Mouse (Mus musculus) effector memory CD4-positive, alpha-beta T cell, adult 5 months (primary cell): ENCODE data around the gene Hpdl. TPM values are rescaled to one million over a fixed set of nuclear protein-coding genes. Genes with fewer than 3 reads are reported as not detected.

Source experiments
- polyA plus RNA-seq: library from polyadenylated mRNA; unstranded; fragments of 100-300 nt; shearing (Covaris generic); gene quantifications from one replicate; pipeline ENCODE4 v1.2.1, GENCODE M21; 2017

Gene Hpdl
- polyA plus RNA-seq: not detected

GRCm38 (mm10) chr4:116821694-116822016, at the start of gene Hpdl:
Gene Hpdl (minus strand): TSS chr4:116821707.

DNA sequence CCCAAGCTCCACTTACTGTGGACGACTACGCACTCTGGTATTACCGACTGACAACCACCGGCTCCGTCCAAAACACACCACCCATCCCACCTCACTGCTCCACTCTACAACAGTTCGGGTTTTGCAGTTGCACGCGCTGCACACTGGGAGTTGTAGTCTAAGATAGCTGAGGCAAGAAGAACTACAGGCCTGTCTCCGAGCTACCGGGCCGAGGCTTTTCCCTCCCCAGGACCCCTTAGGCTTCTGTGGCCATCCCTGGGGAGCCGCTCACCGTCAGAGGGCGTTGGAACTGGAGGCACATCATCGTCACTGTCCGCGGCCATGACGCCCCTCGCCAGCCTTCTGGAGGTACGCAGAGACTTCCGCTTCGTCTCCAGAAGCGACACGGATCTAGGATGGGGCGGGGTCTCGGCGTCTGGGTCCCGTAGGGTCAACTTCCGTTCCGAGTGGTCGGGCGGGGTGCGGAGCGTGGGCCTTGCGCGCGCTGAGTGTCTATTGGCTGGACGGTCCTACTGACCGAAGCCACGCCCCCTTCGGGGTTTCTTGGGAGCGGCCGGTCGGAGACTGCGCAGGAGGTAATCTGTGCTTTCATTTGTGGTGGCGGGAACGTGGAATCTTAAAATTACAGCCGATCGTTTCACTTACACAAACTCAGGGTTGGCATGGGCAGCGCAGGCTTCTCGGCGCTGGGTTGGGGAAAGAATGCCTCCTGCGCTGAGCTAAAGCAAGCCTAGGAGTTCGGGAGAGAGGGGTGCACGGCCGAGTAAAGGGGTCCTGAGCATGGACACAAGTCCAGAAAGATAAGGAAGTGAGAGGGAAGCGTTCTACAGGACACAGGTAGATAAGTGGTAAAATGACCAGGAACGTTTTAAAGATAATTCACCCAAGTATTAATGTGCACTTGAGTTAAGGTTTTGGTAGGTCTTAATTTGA, 14.0 kb downstream of the Hpdl start, which contains the start of the genes Toe1 and Mutyh:
Toe1 (minus strand) TSS at position 444 of the 933 bp plus-strand sequence.
Mutyh (plus strand) TSS at position 527 of the 933 bp plus-strand sequence.

Other genes starting within 250 kb of the Hpdl start
- gene Ccdc17, start 225.1 kb downstream of the Hpdl start, polyA plus RNA-seq: 8.7 TPM
- 91.4 TPM for gene Nasp, start 193.8 kb downstream of the Hpdl start, polyA plus RNA-seq
- gene Akr1a1, start 170.0 kb downstream of the Hpdl start, polyA plus RNA-seq: 215 TPM
- gene Prdx1, start 136.2 kb downstream of the Hpdl start, polyA plus RNA-seq: 495 TPM
- 3.7 TPM for gene Mmachc, start 113.3 kb downstream of the Hpdl start, polyA plus RNA-seq
- gene Ccdc163, start 113.2 kb downstream of the Hpdl start, polyA plus RNA-seq: 9.8 TPM
- gene Tesk2, start 100.8 kb downstream of the Hpdl start, polyA plus RNA-seq: 3.2 TPM
- 31.4 TPM for gene Toe1, start 14.1 kb downstream of the Hpdl start, polyA plus RNA-seq
- 10.6 TPM for gene Mutyh, start 14.0 kb downstream of the Hpdl start, polyA plus RNA-seq
- gene Zswim5, start 55.7 kb upstream of the Hpdl start, polyA plus RNA-seq: 0.24 TPM
- gene Urod, start 172.7 kb upstream of the Hpdl start, polyA plus RNA-seq: 40.9 TPM
- 25.3 TPM for gene Hectd3, start 173.6 kb upstream of the Hpdl start, polyA plus RNA-seq
- 20.9 TPM for gene Eif2b3, start 197.7 kb upstream of the Hpdl start, polyA plus RNA-seq